Mouse (Mus musculus) adrenal gland, postnatal 25 days (tissue): Measurements from ENCODE around the gene Srm. TPM values are rescaled to one million over a fixed set of nuclear protein-coding genes. Genes with fewer than 3 reads are reported as not detected.
A peak's percentile ranks its signal among the peaks of the same experiment; 100 is the strongest.

Source experiments
- DNase-seq: peaks from one replicate; pipeline ENCODE4 v3.0.0; 2021; ENCODE audit warnings: mixed read lengths
- total RNA-seq: library from RNA; stranded (reverse); gene quantifications from 2 replicates; pipeline ENCODE4 v1.2.3, GENCODE M21; 2021

Gene Srm
- total RNA-seq, 1 experiment from 2014 or later, result 68.3 TPM

GRCm38 (mm10) chr4:148601871-148602270, 10.6 kb downstream of the Srm start:
- no peak for DNase-seq

- no peak for DNase-seq
Observed at GRCm38 (mm10) chr4:148602357-148603120, 11.2 kb downstream of the Srm start, which contains the start of gene Masp2. Masp2 (plus strand) TSS chr4:148602554.

- no peak for DNase-seq
Observed at GRCm38 (mm10) chr4:148603376-148604139, 12.3 kb downstream of the Srm start.

GRCm38 (mm10) chr4:148604141-148604540, 12.8 kb downstream of the Srm start:
- DNase-seq, result peak; percentile 31

DNA sequence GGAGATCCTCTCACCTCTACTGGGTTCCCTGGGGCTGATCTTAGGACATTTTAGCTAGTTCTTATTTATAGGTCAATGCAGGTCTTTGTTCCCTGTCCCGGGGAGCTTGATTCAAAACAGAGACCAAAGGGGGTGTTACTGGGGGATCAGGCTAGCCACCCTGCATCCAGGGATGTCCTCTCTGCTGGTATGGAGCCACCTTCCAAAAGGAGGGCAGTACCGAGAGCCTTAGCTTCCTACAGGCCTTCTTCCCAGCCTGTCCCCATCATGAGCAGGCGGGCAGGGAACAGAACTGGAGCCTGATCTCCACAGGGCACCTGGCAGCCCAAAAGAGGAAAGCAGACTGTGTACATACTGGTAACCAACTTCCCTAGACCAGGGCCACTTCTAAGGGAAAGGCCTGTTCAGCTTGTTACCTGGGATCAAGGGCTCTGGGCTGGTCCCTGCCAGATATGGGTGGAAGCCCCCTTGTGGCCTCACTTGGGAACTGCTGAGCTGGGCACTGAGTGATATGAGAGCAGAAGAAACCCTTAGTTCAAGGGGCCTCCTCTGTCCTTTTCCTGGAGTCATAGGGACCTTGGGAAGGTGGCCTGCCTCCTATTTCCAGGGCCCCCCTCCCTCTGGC, 13.3 kb downstream of the Srm start:
- DNase-seq, result peak; percentile 68

DNA sequence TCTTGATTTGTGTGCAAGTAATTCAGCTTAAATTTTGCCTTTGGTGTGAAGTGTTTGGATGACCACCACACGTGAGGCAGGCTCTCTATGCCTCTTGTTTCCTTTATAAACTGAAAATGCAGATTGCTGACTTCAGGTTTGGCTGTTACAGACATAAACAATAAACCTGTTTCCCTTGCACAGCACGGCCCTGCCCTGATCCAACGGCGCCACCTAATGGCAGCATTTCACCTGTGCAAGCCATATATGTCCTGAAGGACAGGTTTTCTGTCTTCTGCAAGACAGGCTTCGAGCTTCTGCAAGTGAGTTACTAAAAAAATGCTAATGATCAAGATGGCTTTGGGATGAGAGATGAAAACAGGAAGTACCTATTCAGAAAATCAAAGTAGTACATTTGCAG, 16.5 kb downstream of the Srm start:
- DNase-seq, result peak; percentile 84

DNA sequence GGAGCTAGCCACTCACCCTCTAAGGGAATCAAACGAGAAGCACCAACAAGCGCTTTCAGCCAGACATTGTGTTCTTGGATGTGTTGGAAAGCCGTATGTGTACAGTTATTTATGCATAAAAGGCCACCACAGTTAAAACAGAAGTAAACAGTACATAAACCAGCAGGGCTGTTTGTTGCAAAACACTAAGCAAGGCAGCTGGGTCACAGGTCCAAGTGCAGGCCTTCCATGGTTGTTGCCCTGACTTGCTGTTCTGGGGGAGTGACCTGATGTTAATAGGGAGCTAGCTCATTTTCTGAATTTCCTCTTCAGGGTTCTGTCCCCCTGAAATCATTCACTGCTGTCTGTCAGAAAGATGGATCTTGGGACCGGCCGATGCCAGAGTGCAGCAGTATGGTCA, 18.5 kb downstream of the Srm start:
- no peak for DNase-seq

- no peak for DNase-seq
Observed at GRCm38 (mm10) chr4:148610631-148611364, 19.5 kb downstream of the Srm start.

- no peak for DNase-seq
Observed at GRCm38 (mm10) chr4:148612557-148612956, 21.3 kb downstream of the Srm start.

- no peak for DNase-seq
Observed at GRCm38 (mm10) chr4:148613738-148614137, 22.4 kb downstream of the Srm start.

GRCm38 (mm10) chr4:148619805-148620204, 28.5 kb downstream of the Srm start:
- no peak for DNase-seq

- DNase-seq, result no peak
Observed at GRCm38 (mm10) chr4:148620718-148621117, 29.4 kb downstream of the Srm start.

- DNase-seq, result no peak
Observed at GRCm38 (mm10) chr4:148622485-148622884, 31.2 kb downstream of the Srm start.

GRCm38 (mm10) chr4:148623609-148624008, 32.3 kb downstream of the Srm start:
- DNase-seq, result no peak

- DNase-seq, result no peak
Observed at GRCm38 (mm10) chr4:148625010-148625409, 33.7 kb downstream of the Srm start.

GRCm38 (mm10) chr4:148625756-148626622, 34.7 kb downstream of the Srm start:
- DNase-seq, result no peak

DNA sequence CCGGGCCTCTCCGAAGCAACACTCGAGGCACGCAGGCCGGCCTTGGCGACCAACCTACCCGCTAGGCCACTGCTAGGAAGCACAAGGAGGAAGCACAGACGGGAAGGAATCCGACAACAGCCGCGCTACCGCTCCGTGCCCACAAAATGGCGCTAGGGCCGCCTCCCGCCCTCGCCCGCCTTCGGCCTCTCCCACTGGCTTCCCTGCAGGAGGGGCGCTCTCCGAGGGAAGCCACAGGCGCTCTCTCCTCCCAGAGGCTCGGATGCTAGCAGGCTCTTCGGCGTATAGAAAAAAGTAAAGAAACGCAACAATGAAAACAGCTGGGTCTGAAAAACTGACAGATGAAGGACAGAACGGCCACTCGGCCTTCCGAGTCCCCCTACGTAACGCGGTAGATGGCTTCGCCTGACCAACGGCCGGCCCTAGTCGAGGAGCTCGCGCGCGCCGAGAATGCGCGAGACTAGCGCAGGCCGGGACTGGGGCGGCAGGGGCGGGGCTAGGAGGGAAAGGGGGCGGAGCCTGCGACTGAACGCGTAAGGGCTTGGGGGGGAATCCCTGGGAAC, 35.4 kb downstream of the Srm start, which contains the start of gene Tardbp:
Tardbp (minus strand) TSS at position 397 of the 563 bp plus-strand sequence.
- peak; percentile 98 for DNase-seq

DNA sequence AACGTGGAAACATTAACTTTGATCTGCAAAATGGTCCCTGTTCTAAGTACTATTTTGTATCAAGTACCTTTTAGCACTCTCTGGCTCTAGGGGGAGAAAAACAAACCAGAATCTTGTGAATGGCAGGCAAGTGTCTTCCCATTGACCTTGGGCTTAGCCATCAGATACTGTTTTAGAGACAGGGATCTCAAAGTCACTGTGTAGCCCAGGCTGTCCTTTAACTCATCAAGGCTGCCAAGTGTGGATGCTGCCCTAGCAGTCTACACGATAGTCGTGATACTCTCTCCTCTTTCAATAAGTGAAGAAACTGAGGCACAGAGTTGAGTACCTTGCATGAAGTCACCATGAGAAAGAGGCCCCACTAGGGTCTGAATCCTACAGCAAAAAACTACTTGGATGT, 35.9 kb downstream of the Srm start:
- DNase-seq, result no peak

DNA sequence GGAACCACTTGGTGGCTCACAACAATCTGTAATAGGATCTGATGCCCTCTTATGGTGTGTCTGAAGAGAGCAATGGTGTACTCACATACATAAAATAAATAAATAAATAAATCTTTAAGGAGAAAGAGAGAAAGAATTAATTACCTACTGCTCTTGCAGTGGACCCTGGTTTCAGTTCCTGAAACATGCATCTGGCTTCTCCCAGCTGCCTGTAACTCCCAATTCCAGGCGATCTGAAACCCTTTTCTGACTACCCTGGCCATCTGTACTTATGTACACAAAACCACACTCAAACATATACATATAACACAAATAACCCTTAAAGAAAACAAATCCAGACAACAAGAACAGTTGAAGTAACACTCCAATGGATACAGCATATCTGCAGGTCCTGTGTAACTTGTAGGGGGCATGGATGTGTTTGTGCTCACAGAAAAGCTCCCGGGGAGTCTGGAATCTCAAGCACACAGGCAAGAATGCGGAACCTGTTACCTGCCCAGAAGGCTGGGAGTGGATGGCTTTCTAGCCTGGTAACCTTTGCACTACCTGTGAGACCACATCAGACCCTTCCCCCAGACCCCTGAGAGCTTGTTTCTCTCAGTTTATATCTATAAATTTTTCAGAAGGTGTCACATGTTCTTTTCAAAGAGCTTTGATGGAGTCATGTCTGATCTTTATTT, 40.9 kb downstream of the Srm start:
- DNase-seq, result no peak

GRCm38 (mm10) chr4:148633395-148634061, 42.2 kb downstream of the Srm start:
- DNase-seq, result no peak
